Mouse (Mus musculus): ENCODE measurements around the gene Dhh. TPM values are rescaled to one million over a fixed set of nuclear protein-coding genes. Genes with fewer than 3 reads are reported as not detected.

The Dhh gene
- polyA plus RNA-seq, 1 experiment from 2014 or later = 0.08 TPM

GRCm38 (mm10) chr15:98849165-98849564 lies 49.2 kb downstream of the Dhh start:
- Histone ChIP-seq H3K4me3 (replicated peaks) (no peak overlapping the region), H3K9me3 (replicated peaks) (no peaks in the 10 kb centered on the region), H3K27ac (replicated peaks) (no peak overlapping the region), H3K36me3 (replicated peaks) (peaks cover 100% of the 10 kb centered on the region), H3K27me3 (no peaks in the 10 kb centered on the region), H3K4me2 (no peak overlapping the region), H3K4me1 (replicated peaks) (peaks cover 6% of the 10 kb centered on the region), H3K9ac (no peak overlapping the region)
- no peak for ATAC-seq (ENCODE audit: insufficient read depth)
- WGBS (ENCODE audit: insufficient replicate concordance) = 90% methylated on average over 11 of the region's 11 CpGs

DNA sequence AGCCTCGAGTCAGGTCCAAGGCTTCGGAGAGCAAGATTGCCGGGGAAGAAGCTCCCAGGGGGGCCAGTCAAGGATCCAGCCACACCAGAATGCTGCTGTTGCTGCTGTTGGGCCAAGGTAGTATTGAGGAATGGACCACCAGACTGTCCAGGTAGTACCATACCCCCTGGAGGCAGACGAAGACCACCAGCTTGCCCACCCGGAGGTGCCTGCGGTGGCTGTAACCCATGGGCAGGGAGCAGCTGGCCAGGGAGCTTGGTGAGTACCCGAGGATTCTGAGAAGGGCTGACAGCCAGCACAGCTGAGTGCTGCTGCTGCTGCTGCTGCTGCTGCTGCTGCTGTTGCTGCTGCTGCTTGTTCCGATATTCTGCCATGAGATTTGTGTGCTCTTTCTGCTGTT lies 52.2 kb downstream of the Dhh start:
- H3K9me3 ChIP-seq (replicated peaks) = no peaks in the 10 kb centered on the region
- 79% methylated on average over 8 of the region's 8 CpGs for WGBS (ENCODE audit: insufficient replicate concordance)
- ATAC-seq (ENCODE audit: insufficient read depth) = no peak
- H3K36me3 ChIP-seq (replicated peaks) = peaks cover 100% of the 10 kb centered on the region
- H3K27me3 ChIP-seq = no peaks in the 10 kb centered on the region
- H3K4me1 ChIP-seq (replicated peaks) = peaks cover 11% of the 10 kb centered on the region
- H3K4me2 ChIP-seq = no peak overlapping the region
- H3K27ac ChIP-seq (replicated peaks) = no peak overlapping the region
- no peak overlapping the region for H3K9ac ChIP-seq
- no peak overlapping the region for H3K4me3 ChIP-seq (replicated peaks)

DNA sequence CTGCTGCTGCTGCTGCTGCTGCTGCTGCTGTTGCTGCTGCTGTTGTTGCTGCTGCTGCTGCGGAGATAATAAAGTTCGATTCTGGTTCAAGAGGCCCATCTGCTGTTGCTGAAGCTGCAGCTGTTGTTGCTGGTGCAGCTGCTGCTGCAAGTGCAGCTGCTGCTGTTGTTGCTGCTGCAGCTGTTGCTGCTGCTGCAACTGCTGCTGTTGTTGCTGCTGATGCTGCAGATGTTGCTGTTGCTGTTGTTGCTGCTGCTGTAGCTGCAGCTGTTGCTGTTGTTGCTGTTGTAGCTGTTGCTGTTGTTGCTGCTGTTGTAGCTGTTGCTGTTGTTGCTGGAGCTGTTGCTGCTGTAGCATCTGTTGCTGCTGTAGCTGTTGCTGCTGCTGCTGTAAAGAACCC lies 53.2 kb downstream of the Dhh start:
- Histone ChIP-seq H3K9me3 (replicated peaks) (no peaks in the 10 kb centered on the region), H3K27me3 (no peaks in the 10 kb centered on the region), H3K27ac (replicated peaks) (no peak overlapping the region), H3K4me2 (no peak overlapping the region), H3K4me3 (replicated peaks) (no peak overlapping the region), H3K9ac (no peak overlapping the region), H3K36me3 (replicated peaks) (peaks cover 100% of the 10 kb centered on the region), H3K4me1 (replicated peaks) (peaks cover 11% of the 10 kb centered on the region)
- WGBS (ENCODE audit: insufficient replicate concordance) = 84% methylated on average over 2 of the region's 2 CpGs
- ATAC-seq (ENCODE audit: insufficient read depth) = no peak

DNA sequence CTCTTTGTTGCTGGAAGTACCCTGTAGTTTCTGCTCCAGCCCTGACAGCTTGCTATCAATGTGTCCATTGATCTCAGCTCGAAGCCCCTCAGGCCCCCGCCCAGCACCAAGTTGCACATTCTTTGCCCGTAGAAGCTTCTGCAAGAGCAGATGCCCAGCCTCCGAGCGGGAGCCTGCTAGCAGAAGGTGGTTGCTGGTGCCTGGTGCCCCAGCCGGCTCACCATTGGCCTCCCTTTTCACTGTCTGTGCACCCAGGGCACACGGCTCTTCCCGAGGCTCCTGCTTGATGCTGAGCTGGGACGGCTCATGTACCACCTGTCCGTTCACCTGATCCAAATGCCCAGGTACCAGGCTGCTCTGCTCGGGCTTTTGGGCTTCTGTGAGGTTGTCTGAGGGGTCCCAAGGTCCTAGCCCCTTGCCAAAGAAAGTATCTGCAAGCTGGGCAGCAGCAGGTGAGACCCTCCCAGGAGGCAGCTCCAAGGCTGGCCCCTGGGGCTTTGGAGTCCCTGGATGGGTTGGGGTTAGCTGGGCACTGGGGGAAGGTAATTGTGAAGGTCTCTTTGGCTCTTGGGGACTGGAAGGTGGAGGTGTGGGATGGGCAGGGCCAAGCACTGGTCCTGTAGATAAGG lies 54.6 kb downstream of the Dhh start:
- no peaks in the 10 kb centered on the region for H3K9me3 ChIP-seq (replicated peaks)
- H3K27me3 ChIP-seq = no peaks in the 10 kb centered on the region
- WGBS (ENCODE audit: insufficient replicate concordance) = 86% methylated on average over 11 of the region's 11 CpGs
- H3K27ac ChIP-seq (replicated peaks) = no peak overlapping the region
- H3K9ac ChIP-seq = no peak overlapping the region
- peaks cover 16% of the 10 kb centered on the region for H3K4me1 ChIP-seq (replicated peaks)
- H3K4me3 ChIP-seq (replicated peaks) = no peak overlapping the region
- H3K4me2 ChIP-seq = no peak overlapping the region
- peaks cover 100% of the 10 kb centered on the region for H3K36me3 ChIP-seq (replicated peaks)
- ATAC-seq (ENCODE audit: insufficient read depth) = peak; percentile 5; the same call in 1 of the 2 replicates

Other genes starting within 250 kb of the Dhh start
- 9.5 and 10.2 TPM in 2 replicates for gene Ddx23, start 235.6 kb downstream of the Dhh start, polyA plus RNA-seq (2015; fragmentation: Nextera tagmentation; extraction: Ambion mirVana)
- 0.84 and 0.89 TPM in 2 replicates for gene Rnd1, start 221.1 kb downstream of the Dhh start, polyA plus RNA-seq (2015; fragmentation: Nextera tagmentation; extraction: Ambion mirVana)
- gene Ccdc65, start 190.3 kb downstream of the Dhh start, polyA plus RNA-seq (2015; fragmentation: Nextera tagmentation; extraction: Ambion mirVana) = not detected in 2 replicates
- 156 and 176 TPM in 2 replicates for gene Fkbp11, start 170.3 kb downstream of the Dhh start, polyA plus RNA-seq (2015; fragmentation: Nextera tagmentation; extraction: Ambion mirVana)
- gene Arf3, start 135.3 kb downstream of the Dhh start, polyA plus RNA-seq (2015; fragmentation: Nextera tagmentation; extraction: Ambion mirVana) = 11.7 and 14.3 TPM in 2 replicates
- not detected in 2 replicates for gene Wnt10b, start 120.4 kb downstream of the Dhh start, polyA plus RNA-seq (2015; fragmentation: Nextera tagmentation; extraction: Ambion mirVana)
- not detected in 2 replicates for gene Wnt1, start 108.7 kb downstream of the Dhh start, polyA plus RNA-seq (2015; fragmentation: Nextera tagmentation; extraction: Ambion mirVana)
- gene Ddn, start 89.0 kb downstream of the Dhh start, polyA plus RNA-seq (2015; fragmentation: Nextera tagmentation; extraction: Ambion mirVana) = not detected in 2 replicates
- gene Prkag1, start 67.0 kb downstream of the Dhh start, polyA plus RNA-seq (2015; fragmentation: Nextera tagmentation; extraction: Ambion mirVana) = 94.1 and 95.7 TPM in 2 replicates
- gene Kmt2d, start 27.3 kb downstream of the Dhh start, polyA plus RNA-seq (2015; fragmentation: Nextera tagmentation; extraction: Ambion mirVana) = 3.7 and 4.2 TPM in 2 replicates
- gene Rhebl1, start 4.0 kb downstream of the Dhh start, polyA plus RNA-seq (2015; fragmentation: Nextera tagmentation; extraction: Ambion mirVana) = 2.9 and 3.0 TPM in 2 replicates
- gene Lmbr1l, start 19.7 kb upstream of the Dhh start, polyA plus RNA-seq (2015; fragmentation: Nextera tagmentation; extraction: Ambion mirVana) = 4.7 and 4.8 TPM in 2 replicates
- 1,053 and 1,106 TPM in 2 replicates for gene Tuba1b, start 36.0 kb upstream of the Dhh start, polyA plus RNA-seq (2015; fragmentation: Nextera tagmentation; extraction: Ambion mirVana)
- not detected in 2 replicates for gene Gm49450, start 55.0 kb upstream of the Dhh start, polyA plus RNA-seq (2015; fragmentation: Nextera tagmentation; extraction: Ambion mirVana)
- gene Tuba1a, start 55.2 kb upstream of the Dhh start, polyA plus RNA-seq (2015; fragmentation: Nextera tagmentation; extraction: Ambion mirVana) = 71.7 and 75.1 TPM in 2 replicates
- gene Tuba1c, start 131.4 kb upstream of the Dhh start, polyA plus RNA-seq (2015; fragmentation: Nextera tagmentation; extraction: Ambion mirVana) = 271 and 291 TPM in 2 replicates
- gene Prph, start 156.6 kb upstream of the Dhh start, polyA plus RNA-seq (2015; fragmentation: Nextera tagmentation; extraction: Ambion mirVana) = 0.83 and 1.2 TPM in 2 replicates
- 14.6 and 15.9 TPM in 2 replicates for gene Troap, start 176.0 kb upstream of the Dhh start, polyA plus RNA-seq (2015; fragmentation: Nextera tagmentation; extraction: Ambion mirVana)
- gene C1ql4, start 189.3 kb upstream of the Dhh start, polyA plus RNA-seq (2015; fragmentation: Nextera tagmentation; extraction: Ambion mirVana) = not detected in 2 replicates
- gene Dnajc22, start 194.6 kb upstream of the Dhh start, polyA plus RNA-seq (2015; fragmentation: Nextera tagmentation; extraction: Ambion mirVana) = 18.1 and 21.5 TPM in 2 replicates
- gene Spats2, start 227.4 kb upstream of the Dhh start, polyA plus RNA-seq (2015; fragmentation: Nextera tagmentation; extraction: Ambion mirVana) = 6.7 and 7.7 TPM in 2 replicates

All from liver, embryonic 15.5 days (tissue).